Mouse (Mus musculus) embryonic facial prominence, embryonic 11.5 days (tissue): ENCODE results near the gene Gm14399. TPM values are rescaled to one million over a fixed set of nuclear protein-coding genes. Genes with fewer than 3 reads are reported as not detected.
"Not testable (repeated sequence)": the region's sequence is repeated elsewhere in the genome, so short reads cannot be mapped to it uniquely, and the experiment has no call there.

Source experiments
- ATAC-seq: fragments of 200-750 bp; cut with Nextera tagmentation; replicated peaks from 2 replicates; pipeline ENCODE4 v1.8.0; 2017; ENCODE audit warnings: low read depth; ENCODE audit not compliant: insufficient number of reproducible peaks, low FRiP score, low TSS enrichment
- DNase-seq: peaks from one replicate; pipeline ENCODE4 v3.0.0-alpha.2; 2015; ENCODE audit warnings: low spot score
- H3K27ac ChIP-seq: fragments of 300-500 bp; sonication (generic); replicated peaks from 2 replicates; pipeline ENCODE4 v1.5.1; 2014; ENCODE audit warnings: mild to moderate bottlenecking, low read depth, low read length, control low read depth
- H3K27me3 ChIP-seq: fragments of 300-500 bp; sonication (generic); 2 replicates; pipeline ENCODE4 v1.6.1; 2014; ENCODE audit warnings: mild to moderate bottlenecking, low read length, moderate library complexity, mixed read lengths; ENCODE audit not compliant: control insufficient read depth, insufficient read depth
- H3K36me3 ChIP-seq: fragments of 300-500 bp; sonication (generic); replicated peaks from 2 replicates; pipeline ENCODE4 v1.6.1; 2014; ENCODE audit warnings: low read depth, mild to moderate bottlenecking, low read length, moderate library complexity, mixed read lengths; ENCODE audit not compliant: control insufficient read depth, insufficient read depth
- H3K4me1 ChIP-seq: fragments of 300-500 bp; sonication (generic); 2 replicates; pipeline ENCODE4 v1.6.1; 2014; ENCODE audit warnings: low read length, mixed read lengths; ENCODE audit not compliant: control insufficient read depth, insufficient read depth
- H3K4me2 ChIP-seq: fragments of 300-500 bp; sonication (generic); 2 replicates; pipeline ENCODE4 v1.6.1; 2014; ENCODE audit warnings: low read depth, mild to moderate bottlenecking, control low read depth, low read length, moderate library complexity
- H3K4me3 ChIP-seq: fragments of 300-500 bp; sonication (generic); 2 replicates; pipeline ENCODE4 v1.5.1; 2014; ENCODE audit warnings: low read depth, low read length, control low read depth
- H3K9ac ChIP-seq: fragments of 300-500 bp; sonication (generic); replicated peaks from 2 replicates; pipeline ENCODE4 v1.6.1; 2014; ENCODE audit warnings: mild to moderate bottlenecking, control low read depth, low read length
- H3K9me3 ChIP-seq: fragments of 300-500 bp; sonication (generic); replicated peaks from 2 replicates; pipeline ENCODE4 v1.6.1; 2016; ENCODE audit warnings: mild to moderate bottlenecking, low read length, inconsistent platforms, mixed read lengths; ENCODE audit not compliant: control insufficient read depth
- WGBS: fragments of 180-500 bp; shearing (Covaris S2); extraction: QIAGEN DNeasy Blood & Tissue Kit; methylation state at CpG from one replicate; pipeline ENCODE4 v1.1.7; 2014; 5-methylcytosine and 5-hydroxymethylcytosine counted together
- polyA plus RNA-seq: library from polyadenylated mRNA; unstranded; fragments of >200 nt; fragmentation: Nextera tagmentation; extraction: Ambion mirVana; gene quantifications from 2 replicates; pipeline ENCODE4 v1.2.1, GENCODE M21; 2014

Gm14399 gene
- polyA plus RNA-seq, 1 experiment from 2014 or later: 5.6 TPM

GRCm38 (mm10) chr2:175165110-175165509 lies 23.3 kb upstream of the Gm14399 start:
- H3K4me3 ChIP-seq, H3K9me3 ChIP-seq, H3K27ac ChIP-seq, ATAC-seq, H3K27me3 ChIP-seq, DNase-seq, H3K4me2 ChIP-seq, H3K4me1 ChIP-seq, H3K9ac ChIP-seq, H3K36me3 ChIP-seq: not testable (repeated sequence)
- 93% methylated on average over 12 of the region's 12 CpGs for WGBS

- H3K9me3 ChIP-seq, H3K4me1 ChIP-seq, ATAC-seq, DNase-seq, H3K4me2 ChIP-seq, H3K27me3 ChIP-seq, H3K9ac ChIP-seq, H3K4me3 ChIP-seq, H3K27ac ChIP-seq, H3K36me3 ChIP-seq: not testable (repeated sequence)
- 80% methylated on average over 4 of the region's 4 CpGs for WGBS
Observed at GRCm38 (mm10) chr2:175161438-175161837, 19.6 kb upstream of the Gm14399 start.

GRCm38 (mm10) chr2:175158642-175159041 lies 16.8 kb upstream of the Gm14399 start:
- no peaks in the 10 kb centered on the region for H3K27me3 ChIP-seq
- DNase-seq: no peak
- no peak overlapping the region for H3K27ac ChIP-seq
- WGBS: 79% methylated on average over 3 of the region's 3 CpGs
- no peaks in the 10 kb centered on the region for H3K4me1 ChIP-seq
- ATAC-seq: no peak
- H3K9me3 ChIP-seq: no peaks in the 10 kb centered on the region
- H3K4me3 ChIP-seq: no peak overlapping the region
- H3K36me3 ChIP-seq: no peaks in the 10 kb centered on the region
- H3K4me2 ChIP-seq: no peak overlapping the region
- H3K9ac ChIP-seq: no peak overlapping the region

- H3K9me3 ChIP-seq: no peaks in the 10 kb centered on the region
- H3K27me3 ChIP-seq: no peaks in the 10 kb centered on the region
- no peak overlapping the region for H3K27ac ChIP-seq
- no peak overlapping the region for H3K4me3 ChIP-seq
- DNase-seq (no peak), ATAC-seq (no peak)
- no peak overlapping the region for H3K9ac ChIP-seq
- H3K36me3 ChIP-seq: no peaks in the 10 kb centered on the region
- H3K4me1 ChIP-seq: no peaks in the 10 kb centered on the region
- WGBS: 92% methylated on average over 13 of the region's 13 CpGs
- no peak overlapping the region for H3K4me2 ChIP-seq
Observed at GRCm38 (mm10) chr2:175156696-175157095, 14.9 kb upstream of the Gm14399 start.

- not testable (repeated sequence) for H3K27ac ChIP-seq, H3K9ac ChIP-seq
- peak overlapping the region; percentile 37 for H3K4me3 ChIP-seq
Observed at GRCm38 (mm10) chr2:175141118-175141992, 457 bp downstream of the Gm14399 start.

GRCm38 (mm10) chr2:175140624-175141023 lies 1.2 kb downstream of the Gm14399 start:
- DNase-seq, ATAC-seq, H3K4me3 ChIP-seq, H3K9me3 ChIP-seq, H3K27me3 ChIP-seq, H3K27ac ChIP-seq, H3K9ac ChIP-seq, H3K4me1 ChIP-seq, H3K36me3 ChIP-seq, H3K4me2 ChIP-seq: not testable (repeated sequence)

More at GRCm38 (mm10) chr2:175141118-175141992, 457 bp downstream of the Gm14399 start:
- 8% methylated on average over 20 of the region's 25 CpGs for WGBS
- H3K36me3 ChIP-seq, DNase-seq, H3K9me3 ChIP-seq, H3K4me1 ChIP-seq, H3K4me2 ChIP-seq, ATAC-seq, H3K27me3 ChIP-seq: not testable (repeated sequence)

Other genes with a start within 250 kb of the Gm14399 start
- gene Gm14444, start 131.8 kb downstream of the Gm14399 start, polyA plus RNA-seq: not detected in 2 replicates
- 0.82 and 1.3 TPM in 2 replicates for gene Gm14393, start 74.2 kb downstream of the Gm14399 start, polyA plus RNA-seq
- 1.3 TPM in 2 replicates for gene Gm14443, start 33.9 kb upstream of the Gm14399 start, polyA plus RNA-seq
- gene Gm14391, start 64.9 kb upstream of the Gm14399 start, polyA plus RNA-seq: 4.7 and 6.5 TPM in 2 replicates
- 5.1 and 5.3 TPM in 2 replicates for gene Gm14440, start 133.1 kb upstream of the Gm14399 start, polyA plus RNA-seq
- 30.0 and 30.5 TPM in 2 replicates for gene Gm4631, start 196.2 kb upstream of the Gm14399 start, polyA plus RNA-seq
- 6.1 and 7.7 TPM in 2 replicates for gene Zfp968, start 230.4 kb upstream of the Gm14399 start, polyA plus RNA-seq